Mouse (Mus musculus): ENCODE data around the gene Olig2.

GRCm38 (mm10) chr16:91258956-91259355 is 33.7 kb downstream of the Olig2 start:
- no peak for TF ChIP-seq CTCF (IDR thresholded peaks at IDR 0.05; ENCODE audit: control insufficient read depth, insufficient read depth, insufficient replicate concordance, low read depth, low read length)
- TF ChIP-seq POLR2A (IDR thresholded peaks at IDR 0.05; ENCODE audit: control insufficient read depth, low read depth, low read length): no peak

All from testis, adult 2 months (tissue).